Mouse (Mus musculus) megakaryocyte-erythroid progenitor cell, adult 5-6 weeks (primary cell): ENCODE data around the gene A630073D07Rik. TPM values are rescaled to one million over a fixed set of nuclear protein-coding genes. Genes with fewer than 3 reads are reported as not detected.
"Not testable (repeated sequence)": the region's sequence is repeated elsewhere in the genome, so short reads cannot be mapped to it uniquely, and the experiment has no call there.

Experiments used
- ATAC-seq: replicated peaks from 2 replicates; pipeline ENCODE4 v1.8.0; 2016; ENCODE audit warnings: mild to moderate bottlenecking, inconsistent platforms; ENCODE audit not compliant: severe bottlenecking, poor library complexity, low FRiP score, low TSS enrichment
- total RNA-seq, 2 experiments: library from RNA; stranded (forward) in 1 of 2; stranded (reverse) in 1 of 2; fragments of 200-1000, 215-1000 nt in 1 of 2; fragments of >200 nt in 1 of 2; fragmentation: Nextera tagmentation in 1 of 2; gene quantifications; 2 replicates each; pipeline ENCODE4 v1.2.3; 2014 to 2017

The A630073D07Rik gene
- total RNA-seq (2014; fragmentation: Nextera tagmentation) (not detected in 2 replicates), total RNA-seq (2017) (not detected in 2 replicates)

- ATAC-seq = no peak
Observed at GRCm38 (mm10) chr6:132651426-132651825, at the start of gene A630073D07Rik. Gene A630073D07Rik (minus strand): TSS chr6:132651526.

GRCm38 (mm10) chr6:132700907-132701306, 49.6 kb upstream of the A630073D07Rik start, which contains the start of gene Tas2r121:
Gene Tas2r121 (minus strand): TSS chr6:132701007.
- no peak for ATAC-seq

GRCm38 (mm10) chr6:132691596-132691995, 40.3 kb upstream of the A630073D07Rik start:
- not testable (repeated sequence) for ATAC-seq

GRCm38 (mm10) chr6:132656653-132657052, 5.3 kb upstream of the A630073D07Rik start, which contains the start of gene Tas2r120:
Gene Tas2r120 (plus strand): TSS chr6:132656953.
- no peak for ATAC-seq

GRCm38 (mm10) chr6:132649399-132649798, 1.9 kb downstream of the A630073D07Rik start:
- no peak; the same call in 1 of the 2 replicates for ATAC-seq

- ATAC-seq = not testable (repeated sequence)
Observed at GRCm38 (mm10) chr6:132595613-132596012, 55.7 kb downstream of the A630073D07Rik start, which contains the start of gene Prp2. Gene Prp2 (plus strand): TSS chr6:132595913.

Other genes starting within 250 kb of the A630073D07Rik start
- gene Prh1, start 81.7 kb downstream of the A630073D07Rik start, total RNA-seq (2014; fragmentation: Nextera tagmentation) = not detected in 2 replicates
- not detected in 2 replicates for gene Prh1, start 81.7 kb downstream of the A630073D07Rik start, total RNA-seq (2017)
- gene Prp2, start 55.6 kb downstream of the A630073D07Rik start, total RNA-seq (2014; fragmentation: Nextera tagmentation) = not detected in 2 replicates
- gene Prp2, start 55.6 kb downstream of the A630073D07Rik start, total RNA-seq (2017) = not detected in 2 replicates
- gene Tas2r120, start 5.4 kb upstream of the A630073D07Rik start, total RNA-seq (2014; fragmentation: Nextera tagmentation) = not detected in 2 replicates
- not detected in 2 replicates for gene Tas2r120, start 5.4 kb upstream of the A630073D07Rik start, total RNA-seq (2017)
- gene Tas2r121, start 49.5 kb upstream of the A630073D07Rik start, total RNA-seq (2014; fragmentation: Nextera tagmentation) = not detected in 2 replicates
- not detected in 2 replicates for gene Tas2r121, start 49.5 kb upstream of the A630073D07Rik start, total RNA-seq (2017)
- not detected in 2 replicates for gene Tas2r122, start 60.4 kb upstream of the A630073D07Rik start, total RNA-seq (2014; fragmentation: Nextera tagmentation)
- not detected in 2 replicates for gene Tas2r122, start 60.4 kb upstream of the A630073D07Rik start, total RNA-seq (2017)
- gene Tas2r115, start 86.5 kb upstream of the A630073D07Rik start, total RNA-seq (2014; fragmentation: Nextera tagmentation) = not detected in 2 replicates
- gene Tas2r115, start 86.5 kb upstream of the A630073D07Rik start, total RNA-seq (2017) = not detected in 2 replicates
- gene Tas2r124, start 103.2 kb upstream of the A630073D07Rik start, total RNA-seq (2014; fragmentation: Nextera tagmentation) = not detected in 2 replicates
- not detected in 2 replicates for gene Tas2r124, start 103.2 kb upstream of the A630073D07Rik start, total RNA-seq (2017)
- gene Tas2r102, start 110.6 kb upstream of the A630073D07Rik start, total RNA-seq (2014; fragmentation: Nextera tagmentation) = not detected in 2 replicates
- gene Tas2r102, start 110.6 kb upstream of the A630073D07Rik start, total RNA-seq (2017) = not detected in 2 replicates
- not detected in 2 replicates for gene Tas2r136, start 126.6 kb upstream of the A630073D07Rik start, total RNA-seq (2014; fragmentation: Nextera tagmentation)
- not detected in 2 replicates for gene Tas2r136, start 126.6 kb upstream of the A630073D07Rik start, total RNA-seq (2017)
- gene Tas2r117, start 151.3 kb upstream of the A630073D07Rik start, total RNA-seq (2014; fragmentation: Nextera tagmentation) = not detected in 2 replicates
- not detected in 2 replicates for gene Tas2r117, start 151.3 kb upstream of the A630073D07Rik start, total RNA-seq (2017)
- gene Tas2r123, start 195.6 kb upstream of the A630073D07Rik start, total RNA-seq (2014; fragmentation: Nextera tagmentation) = not detected in 2 replicates
- gene Tas2r123, start 195.6 kb upstream of the A630073D07Rik start, total RNA-seq (2017) = not detected in 2 replicates
- not detected in 2 replicates for gene Tas2r116, start 203.9 kb upstream of the A630073D07Rik start, total RNA-seq (2014; fragmentation: Nextera tagmentation)
- gene Tas2r116, start 203.9 kb upstream of the A630073D07Rik start, total RNA-seq (2017) = not detected in 2 replicates
- gene Tas2r110, start 216.5 kb upstream of the A630073D07Rik start, total RNA-seq (2014; fragmentation: Nextera tagmentation) = not detected in 2 replicates
- gene Tas2r110, start 216.5 kb upstream of the A630073D07Rik start, total RNA-seq (2017) = not detected in 2 replicates
- gene Tas2r113, start 241.5 kb upstream of the A630073D07Rik start, total RNA-seq (2014; fragmentation: Nextera tagmentation) = not detected in 2 replicates
- gene Tas2r113, start 241.5 kb upstream of the A630073D07Rik start, total RNA-seq (2017) = not detected in 2 replicates